Mouse (Mus musculus): ENCODE results near the gene Olfr102. TPM values are rescaled to one million over a fixed set of nuclear protein-coding genes. Genes with fewer than 3 reads are reported as not detected.

The Olfr102 gene
- total and polyA plus RNA-seq, 3 experiments, result not detected

DNA sequence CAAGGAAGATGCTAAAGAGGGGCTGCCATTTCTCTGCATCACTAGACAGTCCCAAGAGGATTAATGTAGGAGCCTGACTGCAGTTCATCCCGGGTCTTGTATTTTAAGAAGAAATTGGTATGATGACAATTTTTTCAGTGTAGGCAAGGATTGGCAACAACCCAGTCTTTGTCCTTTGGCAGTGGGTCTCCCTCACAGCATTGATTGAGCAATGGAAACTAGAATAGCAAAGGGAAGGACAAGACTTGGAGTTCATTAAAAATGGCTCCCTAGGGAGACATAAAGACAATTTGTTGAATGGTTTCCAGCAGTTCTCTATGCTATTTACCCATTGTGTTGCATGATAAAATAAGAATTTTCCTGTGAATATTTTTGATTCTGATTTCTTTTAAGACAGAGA lies 36.5 kb downstream of the Olfr102 start:
- no peaks in the 10 kb centered on the region for H3K36me3 ChIP-seq (ENCODE audit: control insufficient read depth in 1 of 2, insufficient read depth in 2 of 2, low read length in 2 of 2)
- no peaks in the 10 kb centered on the region for H3K79me2 ChIP-seq (ENCODE audit: control insufficient read depth, insufficient read depth, low read length, poor library complexity)
- H3K27ac ChIP-seq (ENCODE audit: control insufficient read depth, low read depth, low read length), result no peak overlapping the region
- TF ChIP-seq MXI1 (IDR thresholded peaks at IDR 0.05; ENCODE audit: low read depth, low read length), result no peak
- TF ChIP-seq MAFK (IDR thresholded peaks at IDR 0.05; ENCODE audit: borderline replicate concordance, low read depth, low read length), result no peak
- TF ChIP-seq GABPA (IDR thresholded peaks at IDR 0.05; ENCODE audit: low read depth, low read length), result no peak
- no peak for TF ChIP-seq MYB (IDR thresholded peaks at IDR 0.05; ENCODE audit: low read depth, low read length)
- TF ChIP-seq ZC3H11A (IDR thresholded peaks at IDR 0.05; ENCODE audit: low read depth, low read length), result no peak
- TF ChIP-seq MEF2A (IDR thresholded peaks at IDR 0.05; ENCODE audit: extremely low read depth, insufficient replicate concordance, low read depth, low read length, poor library complexity, severe bottlenecking), result no peak
- no peak for TF ChIP-seq MAX (IDR thresholded peaks at IDR 0.05; ENCODE audit: low read length)
- H3K4me3 ChIP-seq (ENCODE audit: control insufficient read depth in 1 of 2, insufficient read depth in 1 of 2, low read depth in 2 of 2, low read length in 2 of 2), result no peak overlapping the region
- no peak overlapping the region for H3K9ac ChIP-seq (ENCODE audit: control insufficient read depth, low read depth, low read length, poor library complexity, severe bottlenecking)
- H3K9me3 ChIP-seq (replicated peaks; ENCODE audit: insufficient read depth, low read length), result no peaks in the 10 kb centered on the region
- peaks cover 0 to 2% of the 10 kb centered on the region in 2 experiments; a peak in 1 of 4 replicates for H3K4me1 ChIP-seq (ENCODE audit: control insufficient read depth in 1 of 2, insufficient read depth in 2 of 2, low read length in 2 of 2)
- no peak for DNase-seq (ENCODE audit: low read depth, low spot score)
- no peaks in the 10 kb centered on the region for H3K27me3 ChIP-seq (ENCODE audit: control insufficient read depth in 1 of 2, insufficient read depth in 2 of 2, low read length in 2 of 2)

- Histone ChIP-seq H3K36me3 (ENCODE audit: control insufficient read depth in 1 of 2, insufficient read depth in 2 of 2, low read length in 2 of 2) (no peaks in the 10 kb centered on the region), H3K4me3 (ENCODE audit: control insufficient read depth in 1 of 2, insufficient read depth in 1 of 2, low read depth in 2 of 2, low read length in 2 of 2) (no peak overlapping the region), H3K79me2 (ENCODE audit: control insufficient read depth, insufficient read depth, low read length, poor library complexity) (no peaks in the 10 kb centered on the region), H3K9ac (ENCODE audit: control insufficient read depth, low read depth, low read length, poor library complexity, severe bottlenecking) (no peak overlapping the region), H3K4me1 (ENCODE audit: control insufficient read depth in 1 of 2, insufficient read depth in 2 of 2, low read length in 2 of 2) (peaks cover 0 to 2% of the 10 kb centered on the region in 2 experiments; a peak in 1 of 4 replicates), H3K27me3 (ENCODE audit: control insufficient read depth in 1 of 2, insufficient read depth in 2 of 2, low read length in 2 of 2) (no peaks in the 10 kb centered on the region), H3K27ac (ENCODE audit: control insufficient read depth, low read depth, low read length) (no peak overlapping the region), H3K9me3 (replicated peaks; ENCODE audit: insufficient read depth, low read length) (no peaks in the 10 kb centered on the region)
- no peak for DNase-seq (ENCODE audit: low read depth, low spot score)
- TF ChIP-seq NELFE (IDR thresholded peaks at IDR 0.05; ENCODE audit: low read depth, low read length), result no peak
- no peak for TF ChIP-seq GABPA (IDR thresholded peaks at IDR 0.05; ENCODE audit: low read depth, low read length)
- no peak for TF ChIP-seq E2F4 (IDR thresholded peaks at IDR 0.05; ENCODE audit: borderline replicate concordance, low read depth, low read length)
- TF ChIP-seq JUND (IDR thresholded peaks at IDR 0.05; ENCODE audit: low read depth, low read length), result no peak
- TF ChIP-seq ETS1 (IDR thresholded peaks at IDR 0.05; ENCODE audit: low read depth, low read length), result no peak
- no peak for TF ChIP-seq SIN3A (IDR thresholded peaks at IDR 0.05; ENCODE audit: low read length)
- TF ChIP-seq MAX (IDR thresholded peaks at IDR 0.05; ENCODE audit: low read length), result no peak
- no peak for TF ChIP-seq GATA1 (IDR thresholded peaks at IDR 0.05; ENCODE audit: low read depth, low read length)
- TF ChIP-seq MYC (IDR thresholded peaks at IDR 0.05; ENCODE audit: low read depth, low read length), result no peak
- TF ChIP-seq ZNF384 (IDR thresholded peaks at IDR 0.05; ENCODE audit: low read depth, low read length), result no peak
- TF ChIP-seq CHD1 (IDR thresholded peaks at IDR 0.05; ENCODE audit: low read depth, low read length), result no peak
- TF ChIP-seq KAT2A (conservative IDR thresholded peaks at IDR 0.05; ENCODE audit: low read depth, low read length), result no peak
- TF ChIP-seq MAFK (IDR thresholded peaks at IDR 0.05; ENCODE audit: borderline replicate concordance, low read depth, low read length), result no peak
- no peak for TF ChIP-seq BHLHE40 (IDR thresholded peaks at IDR 0.05; ENCODE audit: borderline replicate concordance, low read depth, low read length)
Observed at GRCm38 (mm10) chr17:37276573-37276972, 40.3 kb downstream of the Olfr102 start.

All from MEL (cell line).